Mouse (Mus musculus) heart, postnatal 14 days (tissue): Measurements from ENCODE around the gene Pdcd11. TPM values are rescaled to one million over a fixed set of nuclear protein-coding genes. Genes with fewer than 3 reads are reported as not detected.
A peak's percentile ranks its signal among the peaks of the same experiment; 100 is the strongest.

Source experiments
- DNase-seq, 2 experiments: peaks; one replicate each; pipeline ENCODE4 v3.0.0; 2021 to 2022
- intact Hi-C: fragments of 180-260 bp; cut with DNase I; formaldehyde crosslinking; loops from one replicate; pipeline ENCODE4 v1.15.1; 2025
- long read RNA-seq, 2 experiments: library from polyadenylated mRNA; stranded (forward); transcript quantifications; one replicate each; pipeline ENCODE4 v2.0.0; 2021
- total RNA-seq, 2 experiments: library from RNA; stranded (reverse); gene quantifications; 2 replicates each; pipeline ENCODE4 v1.2.3; 2021

The Pdcd11 gene
- total RNA-seq = 10 to 100 TPM; 11.7 to 12.3 TPM
- long read RNA-seq, experiment 1, full-length matches to known transcripts = 5 of 11 reads
- long read RNA-seq, experiment 1, partial matches to known transcripts = 5 of 11 reads
- long read RNA-seq, experiment 1, other reads (novel, unspliced or antisense) = 1 of 11 reads
- long read RNA-seq, experiment 2, partial matches to known transcripts = 3 of 3 reads
- long read RNA-seq, experiment 2, other reads (novel, unspliced or antisense) = 0 of 3 reads

DNA sequence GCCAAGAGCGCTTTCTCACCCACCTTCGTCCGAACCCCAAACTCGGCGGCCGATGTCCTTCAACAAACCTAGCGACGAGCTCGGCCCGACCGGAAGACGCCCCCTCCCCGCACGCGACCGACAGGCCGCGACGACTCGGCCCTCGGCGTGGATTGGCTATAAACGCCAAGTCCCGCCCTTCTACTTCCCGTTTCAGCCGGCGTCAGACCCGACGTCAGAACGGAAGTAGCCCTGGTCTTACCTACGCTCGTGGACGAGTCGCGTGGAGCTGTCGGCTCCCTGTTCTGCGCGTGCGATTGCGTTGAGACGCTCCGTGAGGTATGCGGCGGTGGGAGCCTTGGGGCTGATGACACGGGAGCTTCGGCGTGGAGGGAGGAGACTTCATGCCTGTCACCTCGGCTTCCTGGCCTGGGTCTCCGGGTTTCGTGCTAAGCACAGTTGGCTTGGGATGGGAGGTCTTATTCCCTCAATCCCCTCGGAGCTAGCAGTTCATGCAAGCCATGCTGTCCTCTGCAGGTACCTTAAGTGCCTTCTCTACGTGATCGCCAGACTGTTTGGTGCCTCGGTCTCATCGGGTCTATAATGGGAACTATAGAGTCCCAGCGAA, at the start of gene Pdcd11, which contains the start of gene Usmg5:
Pdcd11 (plus strand) TSS at position 219 of the 607 bp plus-strand sequence.
Usmg5 (minus strand) TSS at position 98 of the 607 bp plus-strand sequence.
- intact Hi-C loops = no loop called here
- peak; percentile 95 to 97 for DNase-seq

DNA sequence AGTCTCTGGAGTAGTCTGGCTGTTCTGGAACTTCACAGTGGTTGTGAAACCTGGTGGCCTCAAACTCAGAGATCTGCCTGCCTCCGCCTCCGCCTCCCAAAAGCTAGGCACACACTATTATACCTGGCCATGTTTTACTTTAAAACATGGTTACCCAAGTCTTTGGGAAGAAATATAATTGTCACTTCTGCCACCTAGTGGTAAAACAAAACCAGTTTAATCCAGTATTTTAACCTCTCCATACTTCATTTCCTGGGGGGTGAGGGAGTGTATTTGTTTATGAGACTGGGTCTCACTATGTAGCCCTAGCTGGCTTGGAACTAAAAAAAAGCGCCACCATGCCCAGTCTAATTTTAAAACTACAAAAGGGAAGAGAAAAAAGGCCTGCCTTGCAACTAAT, 47.0 kb upstream of the Pdcd11 start:
- intact Hi-C loops = loop anchor here (5.0 to 10.0 kb wide), 2 partner anchors 166 to 369 kb away; partner anchors contain the start of gene Cyp17a1
- no peak for DNase-seq

DNA sequence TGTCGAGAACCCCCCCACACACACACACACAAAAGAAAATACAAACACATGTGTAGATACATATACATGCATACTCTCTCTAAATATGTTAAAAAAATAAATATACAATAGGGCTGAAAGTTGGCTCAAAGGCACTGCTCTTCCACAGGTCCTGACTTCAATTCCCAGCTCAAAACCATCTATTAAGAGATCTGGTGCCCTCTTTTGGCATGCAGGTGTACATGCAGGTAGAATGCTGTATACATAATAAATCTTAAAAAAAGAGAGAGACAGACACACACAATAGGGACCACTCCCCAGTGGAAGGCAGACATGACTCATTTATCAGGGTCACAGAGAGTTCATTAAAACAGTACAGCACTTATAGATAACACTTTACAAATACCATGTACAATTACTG, 44.2 kb upstream of the Pdcd11 start:
- intact Hi-C loops = loop anchor here (10.0 kb wide), 1 partner anchor 372 kb away; the partner anchor contains the start of gene Cyp17a1
- DNase-seq = no peak

DNA sequence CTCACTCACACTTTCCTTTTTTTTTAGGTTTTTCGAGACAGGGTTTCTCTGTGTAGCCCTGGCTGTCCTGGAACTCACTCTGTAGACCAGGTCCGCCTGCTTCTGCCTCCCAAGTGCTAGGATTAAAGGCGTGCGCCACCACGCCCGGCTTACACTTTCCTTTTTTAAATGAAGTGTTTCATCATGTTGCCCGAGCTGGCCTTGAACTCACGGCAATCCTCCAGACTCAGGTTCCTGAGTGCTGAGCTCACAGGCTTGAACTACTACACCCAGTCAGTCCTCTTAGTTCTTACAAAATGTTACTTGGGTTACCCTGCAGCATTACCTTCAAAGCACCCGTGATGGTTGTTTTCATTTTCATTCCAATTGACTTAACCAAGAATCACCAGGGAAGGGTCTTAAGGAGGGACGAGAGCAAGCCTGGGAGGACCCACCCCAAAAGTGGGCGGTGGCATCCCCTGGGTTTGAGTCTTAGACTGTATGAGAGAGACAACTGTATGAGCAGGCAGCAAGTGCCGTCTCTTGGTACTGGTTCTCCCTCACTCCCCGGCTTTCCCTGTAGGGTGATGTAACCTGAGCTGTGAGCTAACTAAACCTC, 43.2 kb upstream of the Pdcd11 start:
- no peak for DNase-seq
- intact Hi-C loops = loop anchor here (10.0 kb wide), 1 partner anchor 373 kb away; the partner anchor contains the start of gene Cyp17a1

DNA sequence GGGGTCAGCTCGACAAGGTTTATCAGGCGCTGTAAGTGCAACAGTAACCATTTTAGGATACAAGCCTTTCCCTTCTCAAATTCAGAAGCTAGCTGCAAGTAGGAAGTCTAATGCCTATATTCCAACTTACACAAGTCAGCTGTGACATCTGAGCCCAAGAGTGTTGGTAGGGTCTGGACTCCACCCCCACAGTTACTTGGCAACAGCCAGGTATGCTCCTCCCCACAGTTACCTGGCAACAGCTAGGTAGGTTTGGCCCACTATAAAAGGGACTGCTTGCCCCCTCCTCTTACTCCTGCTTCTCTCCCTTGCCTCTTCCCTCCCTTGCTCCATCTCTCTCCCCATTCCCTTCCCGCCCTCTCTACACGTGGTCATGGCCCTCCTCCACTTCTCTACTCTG, 41.5 kb upstream of the Pdcd11 start:
- intact Hi-C loops = loop anchor here (10.0 kb wide), 1 partner anchor 374 kb away; the partner anchor contains the start of gene Cyp17a1
- no peak for DNase-seq

DNA sequence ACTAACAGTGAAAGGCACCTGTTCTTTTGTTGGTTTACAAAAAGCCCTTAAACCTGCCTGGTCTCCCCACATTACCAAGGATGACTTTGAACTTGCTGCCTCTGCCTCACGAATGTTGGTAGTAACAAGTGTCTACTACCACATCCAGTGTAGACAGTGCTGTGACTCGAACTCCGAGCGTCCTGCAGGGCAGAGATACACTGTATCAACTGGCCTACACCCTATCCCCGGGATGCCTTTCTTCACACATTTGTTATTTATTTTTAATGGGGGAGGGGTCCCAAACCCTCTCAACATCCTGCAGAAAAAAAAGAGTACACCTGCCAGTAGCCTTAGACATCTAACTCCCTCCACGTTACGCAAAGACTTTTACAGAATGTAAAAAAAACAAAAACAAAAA, 40.7 kb upstream of the Pdcd11 start:
- DNase-seq = no peak
- intact Hi-C loops = loop anchor here (10.0 kb wide), 1 partner anchor 375 kb away; the partner anchor contains the start of gene Cyp17a1

DNA sequence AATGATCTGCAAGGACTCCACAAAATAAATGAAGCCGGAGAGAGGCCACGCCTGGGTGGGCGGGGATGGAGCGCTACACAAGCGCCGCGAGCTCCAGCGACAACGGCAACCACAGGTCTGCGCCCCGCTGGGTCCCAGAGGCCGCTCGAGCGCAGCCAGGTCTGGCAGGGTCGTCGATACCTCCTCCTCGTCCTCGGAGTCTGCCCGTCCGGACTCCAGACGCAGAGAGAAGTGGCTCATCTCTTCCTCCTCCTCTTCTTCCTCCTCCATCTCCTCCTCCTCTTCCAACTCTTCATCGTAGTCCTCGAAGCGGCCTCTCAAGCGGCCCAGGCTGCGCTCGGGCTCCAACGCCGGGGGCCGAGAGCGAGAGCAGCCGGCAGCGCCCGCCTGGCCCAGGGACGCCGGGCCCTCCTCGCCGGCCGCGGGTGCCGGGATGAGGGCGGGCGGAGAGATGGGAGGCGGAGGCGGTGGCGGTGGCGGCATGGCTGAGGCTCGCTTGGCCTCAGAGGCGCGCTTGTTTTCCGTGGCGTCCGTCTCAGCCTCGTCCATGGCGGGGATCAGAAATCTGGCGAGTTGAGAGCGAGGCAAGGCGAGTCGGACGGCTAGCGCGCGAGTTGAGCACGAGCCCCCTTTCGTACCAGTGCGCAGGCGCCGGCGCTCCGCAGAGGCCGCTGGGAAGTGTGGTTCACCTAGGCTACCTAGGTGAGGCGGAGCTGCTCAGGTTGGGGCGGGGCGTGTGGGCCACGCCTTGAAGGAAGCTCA, 40.1 kb upstream of the Pdcd11 start, which contains the start of gene Pcgf6:
Pcgf6 (minus strand) TSS at position 636 of the 762 bp plus-strand sequence.
- intact Hi-C loops = no loop called here
- peak; percentile 75 for DNase-seq

DNA sequence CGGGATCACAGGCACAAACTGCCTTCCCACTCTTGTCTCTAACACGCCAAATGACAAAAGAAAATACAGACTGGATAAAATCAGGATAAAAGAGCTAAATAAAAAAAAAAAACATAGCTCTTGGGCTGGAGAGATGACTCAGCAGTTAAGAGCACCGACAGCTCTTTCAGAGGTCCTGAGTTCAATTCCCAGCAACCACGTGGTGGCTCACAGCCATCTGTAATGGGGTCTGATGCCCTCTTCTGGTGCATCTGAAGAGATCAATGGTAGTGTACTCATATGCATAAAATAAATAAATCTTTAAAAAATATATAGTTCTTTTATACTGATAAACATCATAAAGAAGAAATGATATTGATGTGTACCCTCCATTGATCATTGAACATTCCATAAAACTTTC, 37.6 kb upstream of the Pdcd11 start:
- intact Hi-C loops = no loop called here

DNA sequence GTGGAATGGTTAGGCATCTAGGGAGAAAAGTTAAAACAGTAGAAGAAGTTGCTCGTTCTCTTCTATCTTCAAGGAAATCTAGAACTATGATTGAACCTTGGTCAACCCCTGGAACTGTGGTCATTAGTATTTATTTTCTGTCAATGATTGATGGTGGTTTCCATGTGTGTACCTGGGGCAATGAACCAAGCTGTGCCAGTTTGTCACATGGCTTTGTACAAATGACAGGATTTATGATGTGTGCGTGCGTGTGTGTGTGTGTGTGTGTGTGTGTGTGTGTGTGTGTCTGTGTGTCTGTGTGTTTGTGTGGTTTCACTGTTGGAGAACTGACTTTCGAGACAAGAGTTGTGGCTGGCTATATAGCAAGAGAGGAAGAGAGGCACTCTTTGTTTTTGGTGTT, 37.1 kb upstream of the Pdcd11 start:
- intact Hi-C loops = no loop called here
- no peak for DNase-seq

More for the DNA sequence above, 37.6 kb upstream of the Pdcd11 start:
- no peak for DNase-seq

DNA sequence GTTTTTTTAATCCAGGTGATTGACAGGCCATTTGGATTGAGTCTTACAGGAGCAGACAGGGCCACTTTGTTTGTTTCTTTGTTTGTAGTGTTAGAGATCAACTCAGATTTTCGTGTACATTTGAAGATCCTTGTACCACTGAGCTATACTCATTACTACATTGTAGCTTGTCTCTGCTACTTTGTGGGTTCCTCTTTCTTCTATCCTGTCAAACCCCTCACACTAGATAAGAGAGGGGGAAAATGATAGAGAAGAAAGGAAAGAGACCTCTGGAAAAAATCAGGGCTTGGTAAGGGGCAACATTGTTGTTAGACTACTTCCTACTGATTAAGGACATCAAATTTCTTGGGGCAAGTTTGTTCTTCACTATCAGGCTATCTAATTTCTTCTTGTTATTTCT, 32.9 kb upstream of the Pdcd11 start:
- intact Hi-C loops = no loop called here
- no peak for DNase-seq

DNA sequence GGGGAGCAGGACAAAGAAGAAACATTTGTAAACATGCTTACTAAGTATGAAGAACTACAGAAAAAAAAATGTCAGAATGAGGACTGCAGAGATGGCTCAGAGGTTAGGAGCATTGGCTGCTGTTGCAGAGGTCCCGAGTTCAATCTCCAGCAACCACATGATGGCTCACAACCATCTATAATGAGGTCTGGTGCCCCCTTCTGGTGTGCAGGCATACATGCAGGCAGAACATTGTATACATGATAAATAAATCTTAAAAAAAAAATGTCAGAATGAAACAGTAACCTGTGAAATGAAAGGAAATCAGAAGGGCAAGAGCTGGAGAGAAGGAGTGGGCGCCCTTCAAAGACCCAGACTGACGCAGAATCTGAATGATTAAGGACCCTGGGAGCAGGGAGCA, 24.7 kb upstream of the Pdcd11 start:
- no peak for DNase-seq
- intact Hi-C loops = no loop called here

DNA sequence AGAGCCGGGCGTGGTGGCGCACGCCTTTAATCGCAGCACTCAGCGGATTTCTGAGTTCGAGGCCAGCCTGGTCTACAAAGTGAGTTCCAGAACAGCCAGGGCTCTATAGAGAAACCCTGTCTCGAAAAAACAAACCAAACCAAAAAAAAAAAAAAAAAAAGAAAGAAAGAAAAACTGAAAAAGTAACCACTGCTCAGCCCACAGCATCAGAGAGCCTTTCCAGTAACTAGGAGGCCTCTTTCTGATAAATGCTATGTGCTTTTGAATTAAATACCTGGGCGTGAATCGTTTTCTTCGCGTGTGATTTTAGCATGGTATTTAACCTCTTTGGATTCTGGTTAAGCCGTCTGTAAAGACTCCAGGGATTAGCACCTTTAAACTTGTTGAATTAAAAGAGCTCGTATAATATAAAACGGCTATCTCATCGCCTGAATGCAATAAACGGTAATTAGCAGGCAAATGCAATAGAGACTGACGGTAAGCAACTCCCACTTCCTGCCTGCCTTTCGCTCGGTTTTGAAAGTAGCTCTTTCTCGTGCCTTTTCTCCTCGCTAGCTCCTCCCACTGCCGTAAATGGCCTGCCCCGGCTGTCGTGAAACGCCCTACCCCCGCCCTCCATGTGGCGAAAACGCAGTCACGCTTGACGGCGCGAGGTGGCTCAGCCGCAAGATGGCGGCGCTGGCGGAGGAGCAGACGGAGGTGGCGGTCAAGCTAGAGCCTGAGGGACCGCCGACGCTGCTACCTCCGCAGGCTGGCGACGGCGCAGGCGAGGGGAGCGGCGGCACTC, 23.3 kb upstream of the Pdcd11 start, which contains the start of gene Taf5:
Taf5 (plus strand) TSS at position 651 of the 787 bp plus-strand sequence.
- peak; percentile 96 to 98 for DNase-seq
- intact Hi-C loops = no loop called here

DNA sequence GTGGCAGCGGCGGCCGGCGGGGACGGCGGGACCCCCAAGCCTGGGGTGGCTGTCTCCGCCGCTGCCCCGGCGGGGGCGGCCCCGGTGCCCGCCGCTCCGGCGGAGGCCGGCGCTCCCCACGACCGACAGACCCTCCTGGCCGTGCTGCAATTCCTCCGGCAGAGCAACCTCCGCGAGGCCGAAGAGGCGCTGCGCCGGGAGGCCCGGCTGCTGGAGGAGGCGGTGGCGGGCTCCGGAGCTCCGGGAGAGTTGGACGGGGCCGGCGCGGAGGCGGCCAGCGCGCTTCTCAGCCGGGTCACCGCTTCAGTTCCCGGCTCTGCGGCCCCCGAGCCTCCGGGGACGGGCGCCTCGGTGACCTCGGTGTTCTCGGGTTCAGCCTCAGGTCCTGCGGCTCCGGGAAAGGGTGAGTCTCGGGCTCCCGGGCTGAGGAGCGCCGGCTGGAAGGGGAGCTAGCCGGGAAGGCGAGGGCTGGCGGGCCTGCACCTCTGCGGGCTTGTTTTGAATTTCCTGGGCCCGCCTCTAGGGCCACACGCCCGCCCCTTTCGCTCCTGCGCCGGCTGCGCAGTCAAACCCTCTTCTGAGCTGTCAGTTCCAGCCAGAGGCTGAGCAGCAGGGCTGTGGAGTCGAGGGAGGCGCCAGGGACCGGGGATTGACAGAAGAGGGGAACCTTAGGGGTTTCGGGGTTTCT, 22.5 kb upstream of the Pdcd11 start:
- intact Hi-C loops = no loop called here
- DNase-seq = peak; percentile 87 to 88

DNA sequence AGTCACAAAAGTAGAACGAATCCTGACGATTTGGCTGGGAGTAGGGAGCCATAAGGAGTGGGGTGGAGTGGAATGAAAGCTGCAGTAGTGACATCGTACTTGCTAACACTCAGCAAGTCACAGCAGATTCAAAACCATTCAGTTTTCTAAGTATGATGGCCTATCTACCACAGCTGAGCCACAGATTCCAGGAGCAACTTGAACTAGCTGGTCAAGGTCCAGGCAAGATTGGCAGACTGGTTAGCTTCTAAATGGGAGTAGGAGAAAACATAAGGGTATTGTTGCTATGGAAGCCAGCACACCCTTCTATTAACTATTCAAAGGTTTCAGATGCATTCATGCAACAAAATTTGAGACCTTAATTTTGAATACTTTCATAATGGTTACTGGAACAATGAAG, 2.3 kb upstream of the Pdcd11 start:
- intact Hi-C loops = no loop called here
- peak in 1 of 2 experiments; percentile 38 for DNase-seq

DNA sequence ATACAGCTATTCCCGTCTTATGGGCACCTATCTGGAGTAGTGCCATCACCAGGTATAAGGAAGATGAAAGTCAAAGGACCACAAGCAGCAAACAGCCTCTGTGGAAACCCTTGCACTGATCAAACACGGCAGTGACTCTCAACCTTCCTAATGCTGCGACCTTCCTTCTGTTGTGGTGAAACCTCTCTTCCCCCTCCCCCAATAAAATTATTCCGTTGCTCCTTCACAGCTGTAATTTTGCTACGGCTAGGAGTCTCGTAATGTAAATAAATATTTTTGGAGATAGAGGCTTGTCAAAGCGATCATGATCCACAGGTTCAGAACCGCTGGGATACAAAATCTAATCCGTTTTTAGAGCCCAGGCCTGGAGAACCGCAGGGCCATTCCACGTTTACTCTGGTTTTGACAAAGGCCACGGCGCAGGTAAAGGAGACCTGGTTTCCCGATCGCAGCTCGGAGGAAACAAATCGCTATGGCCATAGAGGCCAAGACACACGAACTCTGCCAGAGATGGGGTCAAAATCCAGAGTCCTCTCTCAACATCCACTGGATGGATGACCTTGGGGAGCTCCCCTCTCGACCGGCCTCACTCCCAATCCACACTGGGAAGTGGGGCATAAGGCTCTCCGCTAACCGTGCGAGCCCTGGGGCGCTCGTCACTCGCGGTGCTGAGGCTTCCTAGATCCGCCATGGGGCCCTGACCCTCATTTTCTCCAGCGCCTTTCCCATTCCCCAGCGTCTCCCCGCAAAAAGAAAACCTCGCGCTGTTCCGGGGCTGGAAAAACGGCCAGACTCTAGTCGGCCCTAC, 646 bp upstream of the Pdcd11 start:
- intact Hi-C loops = no loop called here
- no peak for DNase-seq

DNA sequence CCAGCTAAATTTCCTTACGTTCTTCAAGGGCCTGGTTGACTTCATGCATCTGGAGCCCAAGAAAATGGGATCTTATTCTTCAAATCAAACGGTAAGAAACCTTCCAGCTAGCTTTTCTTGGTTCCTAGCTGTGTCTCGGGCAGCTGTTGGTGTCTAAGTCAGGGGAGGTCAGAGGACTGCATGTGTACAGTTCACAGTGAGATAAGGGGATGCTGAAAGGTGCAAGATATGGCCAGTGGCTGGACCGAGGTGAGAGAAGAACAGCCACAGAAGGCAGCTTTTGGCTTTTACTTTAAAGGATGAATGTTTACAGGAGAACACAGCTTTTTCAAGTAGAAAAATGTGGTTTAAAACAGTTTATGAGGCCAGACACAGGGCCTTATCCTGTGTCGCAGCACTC, 10.5 kb downstream of the Pdcd11 start:
- DNase-seq = no peak
- intact Hi-C loops = no loop called here

DNA sequence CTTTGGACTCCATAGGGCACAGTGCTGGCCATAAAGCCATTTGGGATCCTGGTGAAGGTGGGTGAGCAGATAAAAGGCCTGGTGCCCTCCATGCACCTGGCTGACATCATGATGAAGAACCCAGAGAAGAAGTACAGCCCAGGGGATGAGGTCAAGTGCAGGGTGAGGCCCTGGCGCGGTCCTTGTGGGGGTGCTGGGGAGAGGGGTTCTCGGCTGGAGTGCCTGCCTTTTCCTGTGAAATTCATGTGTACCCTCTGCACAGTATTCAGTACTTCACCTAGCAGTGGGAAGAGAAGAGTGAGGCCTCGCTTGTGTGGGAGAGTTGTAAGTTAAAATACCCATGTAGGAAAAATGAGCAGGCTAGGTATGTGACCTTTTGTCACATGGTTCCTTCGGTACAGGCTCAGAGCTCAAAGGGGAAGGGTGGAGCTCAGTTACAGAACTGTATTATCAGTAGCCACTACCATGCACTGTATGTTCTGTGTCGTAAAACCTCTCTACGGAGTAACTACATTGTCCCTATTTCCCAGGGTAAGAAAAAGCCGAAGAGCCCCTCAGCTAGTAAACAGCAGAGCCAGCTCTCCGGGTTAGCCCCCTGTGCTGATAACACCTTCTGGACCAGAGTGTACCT, 14.2 kb downstream of the Pdcd11 start:
- intact Hi-C loops = no loop called here
- no peak for DNase-seq

DNA sequence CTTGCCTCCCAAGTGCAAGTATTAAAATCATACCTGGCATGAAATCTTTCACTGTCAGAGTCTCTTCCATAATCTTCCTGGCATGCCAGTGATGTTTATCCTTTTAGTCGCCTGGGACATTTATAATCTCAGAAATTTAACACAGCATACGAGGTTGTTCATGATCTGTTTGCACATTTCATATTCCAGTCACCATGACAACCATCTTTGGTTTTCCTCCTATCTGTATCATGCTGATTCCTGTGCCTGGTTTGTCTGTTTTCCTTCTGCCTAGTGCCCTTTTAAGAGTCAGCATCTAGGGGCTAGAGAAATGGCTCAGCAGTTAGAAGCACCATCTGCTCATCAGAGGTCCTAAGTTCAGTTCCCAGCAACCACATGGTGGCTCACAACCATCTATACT, 28.1 kb downstream of the Pdcd11 start:
- intact Hi-C loops = no loop called here
- DNase-seq = no peak
